Mouse (Mus musculus) gastrocnemius, postnatal 10 days (tissue): ENCODE data around the gene Sema4a. TPM values are rescaled to one million over a fixed set of nuclear protein-coding genes. Genes with fewer than 3 reads are reported as not detected.

Experiments used
- DNase-seq: peaks from one replicate; pipeline ENCODE4 v3.0.0; 2021; ENCODE audit warnings: mixed read lengths
- total RNA-seq, 2 experiments: library from RNA; stranded (reverse); gene quantifications; 2 replicates each; pipeline ENCODE4 v1.2.3; 2021

Sema4a gene
- total RNA-seq, 2 experiments from 2014 or later: 2.3 to 3.7 TPM

GRCm38 (mm10) chr3:88486887-88487286 lies 25.9 kb upstream of the Sema4a start:
- no peak for DNase-seq

- no peak for DNase-seq
These were observed 25.1 kb upstream of the Sema4a start for GRCm38 (mm10) chr3:88486043-88486442.

GRCm38 (mm10) chr3:88484597-88485316 lies 23.8 kb upstream of the Sema4a start:
- DNase-seq: peak; percentile 18

- peak; percentile 84 for DNase-seq
These were observed 22.6 kb upstream of the Sema4a start for GRCm38 (mm10) chr3:88483621-88484020.

GRCm38 (mm10) chr3:88483141-88483540 lies 22.2 kb upstream of the Sema4a start:
- DNase-seq: peak; percentile 11

- DNase-seq: no peak
These were observed 21.4 kb upstream of the Sema4a start for GRCm38 (mm10) chr3:88482336-88482735.

GRCm38 (mm10) chr3:88481372-88482040 lies 20.5 kb upstream of the Sema4a start:
- DNase-seq: no peak

GRCm38 (mm10) chr3:88480679-88481078 lies 19.7 kb upstream of the Sema4a start:
- no peak for DNase-seq

GRCm38 (mm10) chr3:88479828-88480227 lies 18.8 kb upstream of the Sema4a start:
- no peak for DNase-seq

- no peak for DNase-seq
These were observed 18.2 kb upstream of the Sema4a start for GRCm38 (mm10) chr3:88479163-88479562.

GRCm38 (mm10) chr3:88477735-88478134 lies 16.8 kb upstream of the Sema4a start:
- DNase-seq: peak; percentile 88

- no peak for DNase-seq
These were observed 15.4 kb upstream of the Sema4a start for GRCm38 (mm10) chr3:88476403-88476802.

GRCm38 (mm10) chr3:88473571-88473970 lies 12.6 kb upstream of the Sema4a start:
- DNase-seq: no peak

- no peak for DNase-seq
These were observed 12.0 kb upstream of the Sema4a start for GRCm38 (mm10) chr3:88473020-88473419.

- DNase-seq: no peak
These were observed 10.0 kb upstream of the Sema4a start for GRCm38 (mm10) chr3:88470943-88471479.

- DNase-seq: no peak
These were observed 8.5 kb upstream of the Sema4a start for GRCm38 (mm10) chr3:88469466-88469865.

- DNase-seq: peak; percentile 97
These were observed 6.3 kb upstream of the Sema4a start for GRCm38 (mm10) chr3:88467116-88467824.

GRCm38 (mm10) chr3:88465127-88465526 lies 4.1 kb upstream of the Sema4a start:
- DNase-seq: no peak

GRCm38 (mm10) chr3:88464425-88464824 lies 3.4 kb upstream of the Sema4a start:
- no peak for DNase-seq

GRCm38 (mm10) chr3:88460029-88460428 lies 953 bp downstream of the Sema4a start:
- no peak for DNase-seq

- DNase-seq: no peak
These were observed 2.2 kb downstream of the Sema4a start for GRCm38 (mm10) chr3:88458778-88459219.

GRCm38 (mm10) chr3:88456746-88457532 lies 4.0 kb downstream of the Sema4a start:
- no peak for DNase-seq
